Mouse (Mus musculus) stomach, embryonic 16.5 days (tissue): ENCODE results near the gene Tsn. TPM values are rescaled to one million over a fixed set of nuclear protein-coding genes. Genes with fewer than 3 reads are reported as not detected.

Source experiments
- ATAC-seq: fragments of 200-750 bp; cut with Nextera tagmentation; 2 replicates; pipeline ENCODE4 v1.8.0; 2017; ENCODE audit warnings: moderate number of reproducible peaks, moderate TSS enrichment; ENCODE audit not compliant: insufficient read depth, low FRiP score
- H3K27ac ChIP-seq: fragments of 300-500 bp; sonication (generic); 2 replicates; pipeline ENCODE4 v1.5.1; 2014; ENCODE audit warnings: low read length
- H3K27me3 ChIP-seq: fragments of 300-500 bp; sonication (generic); 2 replicates; pipeline ENCODE4 v1.6.1; 2014; ENCODE audit warnings: low read length, control low read depth, mixed read lengths; ENCODE audit not compliant: control insufficient read depth, insufficient read depth
- H3K36me3 ChIP-seq: fragments of 300-500 bp; sonication (generic); 2 replicates; pipeline ENCODE4 v1.6.1; 2014; ENCODE audit warnings: low read length; ENCODE audit not compliant: control insufficient read depth, insufficient read depth
- H3K4me1 ChIP-seq: fragments of 300-500 bp; sonication (generic); 2 replicates; pipeline ENCODE4 v1.6.1; 2014; ENCODE audit warnings: low read length, control low read depth, mixed read lengths; ENCODE audit not compliant: control insufficient read depth, insufficient read depth
- H3K4me2 ChIP-seq: fragments of 300-500 bp; sonication (generic); 2 replicates; pipeline ENCODE4 v1.6.1; 2014; ENCODE audit warnings: low read depth, low read length, mixed read lengths
- H3K4me3 ChIP-seq: fragments of 300-500 bp; sonication (generic); replicated peaks from 2 replicates; pipeline ENCODE4 v1.5.1; 2014; ENCODE audit warnings: mild to moderate bottlenecking, low read length
- H3K9ac ChIP-seq: fragments of 300-500 bp; sonication (generic); 2 replicates; pipeline ENCODE4 v1.6.1; 2014; ENCODE audit warnings: low read length
- H3K9me3 ChIP-seq: fragments of 300-500 bp; sonication (generic); replicated peaks from 2 replicates; pipeline ENCODE4 v1.6.1; 2016; ENCODE audit warnings: low read length, control low read depth; ENCODE audit not compliant: control insufficient read depth
- WGBS: fragments of 180-500 bp; shearing (Covaris S2); extraction: QIAGEN DNeasy Blood & Tissue Kit; methylation state at CpG from one replicate; pipeline ENCODE4 v1.1.7; 2014; 5-methylcytosine and 5-hydroxymethylcytosine counted together
- polyA plus RNA-seq: library from polyadenylated mRNA; unstranded; fragments of >200 nt; fragmentation: Nextera tagmentation; extraction: Ambion mirVana; gene quantifications from 2 replicates; pipeline ENCODE4 v1.2.1, GENCODE M21; 2015

Gene Tsn
- polyA plus RNA-seq, 1 experiment from 2014 or later, result 232 TPM

DNA sequence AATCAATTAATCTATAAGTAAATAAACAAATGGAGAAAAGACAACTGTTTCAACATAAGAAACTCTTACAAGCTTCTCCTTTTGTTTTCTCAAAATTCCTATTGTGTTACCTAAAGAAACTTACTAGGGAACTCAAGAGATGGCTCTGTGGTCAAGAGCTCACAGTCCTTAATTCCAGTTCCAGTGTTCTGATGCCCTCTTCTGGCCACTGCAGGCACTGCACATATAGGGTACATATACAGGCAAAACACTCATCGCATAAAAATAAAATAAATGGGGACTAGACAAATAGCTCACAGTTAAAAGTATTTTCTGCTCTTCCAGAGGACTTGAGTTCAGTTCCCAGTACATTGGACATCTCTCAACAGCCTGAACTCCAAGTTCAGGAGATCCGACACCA is 9.2 kb upstream of the Tsn start:
- no peak overlapping the region for H3K4me2 ChIP-seq
- no peak overlapping the region for H3K9ac ChIP-seq
- H3K9me3 ChIP-seq, result no peaks in the 10 kb centered on the region
- no peak overlapping the region for H3K27ac ChIP-seq
- WGBS, result 67% methylated on average over 2 of the region's 2 CpGs
- peaks cover 8% of the 10 kb centered on the region for H3K4me1 ChIP-seq
- no peak for ATAC-seq
- H3K27me3 ChIP-seq, result no peaks in the 10 kb centered on the region
- H3K4me3 ChIP-seq, result no peak overlapping the region
- peaks cover 9% of the 10 kb centered on the region; the same call in 1 of the 2 replicates for H3K36me3 ChIP-seq

DNA sequence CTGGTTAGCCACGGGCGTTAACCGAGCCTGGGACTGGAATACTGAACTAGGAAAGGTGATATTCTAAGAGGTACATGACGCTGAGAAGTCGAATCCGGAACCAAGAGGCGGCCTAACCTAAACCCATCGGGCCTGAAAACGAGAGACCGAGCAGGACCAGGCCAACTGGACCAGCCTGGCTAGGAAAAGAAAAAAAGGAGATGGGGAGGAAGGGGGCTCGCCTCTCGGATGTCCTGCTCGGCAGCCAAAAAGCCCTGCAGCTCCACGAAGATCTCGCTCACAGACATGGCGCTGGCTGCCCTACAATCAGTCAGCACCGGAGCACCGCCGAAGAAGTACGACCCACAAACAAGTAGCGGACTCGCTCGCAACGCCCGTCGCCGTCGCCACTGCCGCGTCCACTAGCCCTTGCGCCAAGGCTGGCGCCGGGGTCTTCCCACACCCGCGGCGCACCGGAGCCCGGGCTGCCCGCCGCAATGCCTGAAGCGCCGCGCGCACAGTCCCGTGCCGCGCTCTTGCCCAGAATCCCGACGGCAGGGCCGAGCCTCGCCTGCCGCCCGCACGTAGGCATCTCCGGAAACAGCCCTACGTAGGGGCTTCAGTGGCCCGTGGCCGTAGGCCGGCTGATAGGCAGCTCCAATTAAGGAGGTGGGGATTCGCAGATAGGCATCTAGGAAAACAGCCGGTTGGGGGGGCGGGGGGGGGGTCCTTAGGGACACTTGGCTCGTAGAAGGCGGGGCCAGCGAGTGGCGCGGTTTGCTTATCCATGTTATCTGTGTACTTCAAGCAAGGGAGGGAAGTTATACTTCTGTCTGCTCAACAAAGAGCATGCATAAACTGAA is 538 bp downstream of the Tsn start:
- Histone ChIP-seq H3K4me1 (peaks cover 5% of the 10 kb centered on the region), H3K4me3 (peak overlapping the region; percentile 98), H3K4me2 (peak overlapping the region; percentile 84), H3K27ac (peak overlapping the region; percentile 96), H3K27me3 (no peaks in the 10 kb centered on the region), H3K9ac (peak overlapping the region; percentile 95), H3K36me3 (0 out of 2 replicates have a peak, but pooled peaks cover 4% of the 10 kb centered on the region), H3K9me3 (no peaks in the 10 kb centered on the region)
- ATAC-seq, result peak; percentile 99
- under 1% methylated on average over 67 of the region's 67 CpGs for WGBS

GRCm38 (mm10) chr1:118297719-118298118 is 13.8 kb downstream of the Tsn start:
- Histone ChIP-seq H3K27me3 (no peaks in the 10 kb centered on the region), H3K27ac (no peak overlapping the region), H3K9me3 (no peaks in the 10 kb centered on the region), H3K9ac (no peak overlapping the region), H3K4me1 (no peaks in the 10 kb centered on the region), H3K4me2 (no peak overlapping the region), H3K36me3 (peaks cover 25% of the 10 kb centered on the region), H3K4me3 (no peak overlapping the region)
- 82% methylated on average over 2 of the region's 2 CpGs for WGBS
- no peak for ATAC-seq

- WGBS, result 82% methylated on average over 3 of the region's 3 CpGs
- Histone ChIP-seq H3K4me2 (no peak overlapping the region), H3K4me3 (no peak overlapping the region), H3K36me3 (peaks cover 23% of the 10 kb centered on the region), H3K9ac (no peak overlapping the region), H3K4me1 (no peaks in the 10 kb centered on the region), H3K27me3 (no peaks in the 10 kb centered on the region), H3K9me3 (no peaks in the 10 kb centered on the region), H3K27ac (no peak overlapping the region)
- ATAC-seq, result no peak
Measured at GRCm38 (mm10) chr1:118296673-118297072, 14.9 kb downstream of the Tsn start.

DNA sequence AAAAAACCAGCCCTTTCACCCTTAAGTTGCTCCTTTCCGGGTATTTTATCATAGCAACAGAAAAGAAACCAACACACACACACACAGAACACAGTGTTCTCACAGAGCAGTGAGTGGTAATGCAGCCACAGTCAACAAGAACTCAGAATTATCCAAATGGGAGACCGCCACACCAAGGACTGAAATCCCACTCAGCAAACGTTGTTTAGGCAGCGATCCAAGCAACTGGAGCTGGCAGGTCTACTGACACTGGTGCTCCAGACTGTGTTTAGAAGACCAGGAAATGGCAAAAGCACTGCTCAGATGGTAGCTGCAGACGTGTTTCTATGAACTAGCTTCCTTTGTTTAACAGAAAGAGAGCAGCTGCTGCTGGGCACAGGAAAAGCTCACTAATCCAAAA is 16.7 kb downstream of the Tsn start:
- Histone ChIP-seq H3K27me3 (no peaks in the 10 kb centered on the region), H3K9me3 (no peaks in the 10 kb centered on the region), H3K36me3 (peaks cover 19% of the 10 kb centered on the region), H3K4me3 (no peak overlapping the region), H3K27ac (no peak overlapping the region), H3K4me1 (no peaks in the 10 kb centered on the region), H3K9ac (no peak overlapping the region), H3K4me2 (no peak overlapping the region)
- no peak for ATAC-seq
- WGBS, result 64% methylated on average over 5 of the region's 5 CpGs

GRCm38 (mm10) chr1:118294192-118294591 is 17.3 kb downstream of the Tsn start:
- no peak overlapping the region for H3K4me3 ChIP-seq
- no peak for ATAC-seq
- no peaks in the 10 kb centered on the region for H3K9me3 ChIP-seq

DNA sequence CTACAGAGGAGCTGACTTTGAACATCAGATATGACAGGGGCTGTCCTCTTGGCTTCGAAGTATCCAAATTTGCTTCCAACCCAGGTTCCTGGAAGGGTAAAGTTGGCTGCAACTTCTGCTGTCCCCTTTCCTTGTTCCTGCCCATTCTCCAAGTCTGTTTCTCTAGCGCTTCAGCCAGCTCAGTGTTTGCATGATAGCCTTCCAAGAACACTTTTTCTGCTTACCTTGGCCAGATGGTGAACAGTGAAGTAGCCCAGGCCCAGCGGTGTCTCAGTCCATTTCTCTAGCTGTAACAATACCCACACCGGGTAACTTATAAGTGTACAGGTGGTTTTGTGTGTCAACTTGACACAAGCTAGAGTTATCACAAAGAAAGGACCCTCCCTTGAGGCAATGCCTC is 19.2 kb downstream of the Tsn start:
- H3K4me2 ChIP-seq, result no peak overlapping the region
- H3K4me3 ChIP-seq, result no peak overlapping the region
- no peak for ATAC-seq
- WGBS, result 88% methylated on average over 4 of the region's 4 CpGs
- no peaks in the 10 kb centered on the region for H3K4me1 ChIP-seq
- no peaks in the 10 kb centered on the region for H3K9me3 ChIP-seq
- H3K36me3 ChIP-seq, result peaks cover 10% of the 10 kb centered on the region; the same call in 1 of the 2 replicates
- H3K9ac ChIP-seq, result no peak overlapping the region
- H3K27me3 ChIP-seq, result no peaks in the 10 kb centered on the region
- no peak overlapping the region for H3K27ac ChIP-seq

More at GRCm38 (mm10) chr1:118294192-118294591, 17.3 kb downstream of the Tsn start:
- H3K27ac ChIP-seq, result no peak overlapping the region
- no peaks in the 10 kb centered on the region for H3K27me3 ChIP-seq
- no peaks in the 10 kb centered on the region for H3K4me1 ChIP-seq
- H3K9ac ChIP-seq, result no peak overlapping the region
- H3K4me2 ChIP-seq, result no peak overlapping the region
- H3K36me3 ChIP-seq, result peaks cover 19% of the 10 kb centered on the region
- 97% methylated on average over 3 of the region's 3 CpGs for WGBS

DNA sequence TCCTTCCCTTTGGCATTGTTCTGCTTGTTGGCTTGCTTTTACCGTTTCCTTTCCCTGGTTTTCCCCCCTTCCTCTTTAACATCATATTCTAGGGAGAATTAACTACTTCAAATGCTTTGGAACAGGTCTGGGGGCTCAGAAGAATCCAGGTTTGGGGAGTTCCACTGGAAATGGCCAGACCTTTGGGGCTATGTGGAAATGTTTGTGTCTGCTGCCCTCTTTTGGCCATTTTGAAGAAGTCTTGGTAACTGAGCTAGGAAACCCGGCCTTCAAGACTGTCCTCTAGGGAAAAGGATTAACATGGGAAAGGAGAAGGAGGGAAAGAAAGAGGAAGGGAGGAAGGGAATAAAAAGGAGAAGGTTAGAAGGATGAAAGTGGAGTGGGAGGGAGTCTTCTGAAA is 36.4 kb downstream of the Tsn start:
- no peaks in the 10 kb centered on the region for H3K9me3 ChIP-seq
- no peak overlapping the region for H3K9ac ChIP-seq
- 13% methylated on average over 2 of the region's 2 CpGs for WGBS
- H3K36me3 ChIP-seq, result no peaks in the 10 kb centered on the region
- no peaks in the 10 kb centered on the region for H3K27me3 ChIP-seq
- no peak overlapping the region for H3K4me3 ChIP-seq
- ATAC-seq, result no peak
- H3K4me2 ChIP-seq, result no peak overlapping the region
- H3K27ac ChIP-seq, result no peak overlapping the region
- no peaks in the 10 kb centered on the region for H3K4me1 ChIP-seq

DNA sequence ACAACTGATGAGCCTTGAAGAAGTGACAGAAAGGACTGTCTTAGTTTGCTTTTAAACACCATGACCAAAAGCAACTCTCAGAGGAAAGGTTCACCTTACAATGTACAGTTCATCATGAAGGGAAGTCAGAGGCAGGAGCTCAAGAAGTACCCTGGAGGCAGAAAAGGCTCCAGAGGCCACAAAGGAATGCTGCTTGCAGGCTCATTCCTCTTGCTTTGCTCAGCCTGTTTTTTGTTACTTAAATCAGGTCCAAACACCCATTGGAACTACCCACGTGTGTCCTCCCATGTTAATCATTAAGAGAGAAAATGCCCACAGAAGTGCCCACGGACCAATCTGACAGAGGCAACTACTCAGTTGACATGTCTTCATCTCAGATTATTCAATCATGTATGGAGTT is 59.6 kb downstream of the Tsn start:
- Histone ChIP-seq H3K4me1 (no peaks in the 10 kb centered on the region), H3K27ac (no peak overlapping the region), H3K9ac (no peak overlapping the region), H3K9me3 (no peaks in the 10 kb centered on the region), H3K27me3 (no peaks in the 10 kb centered on the region), H3K36me3 (no peaks in the 10 kb centered on the region), H3K4me3 (no peak overlapping the region), H3K4me2 (no peak overlapping the region)
- WGBS, result 54% methylated on average over 2 of the region's 2 CpGs
- no peak for ATAC-seq
